Mouse (Mus musculus) forebrain, embryonic 12.5 days (tissue): ENCODE results near the gene Hic1. TPM values are rescaled to one million over a fixed set of nuclear protein-coding genes. Genes with fewer than 3 reads are reported as not detected.

Source experiments
- ATAC-seq: fragments of 200-750 bp; cut with Nextera tagmentation; 2 replicates; pipeline ENCODE4 v1.8.0; 2017; ENCODE audit warnings: moderate TSS enrichment; ENCODE audit not compliant: low FRiP score
- H3K27ac ChIP-seq: fragments of 300-500 bp; sonication (generic); 2 replicates; pipeline ENCODE4 v1.5.1; 2016; ENCODE audit warnings: mild to moderate bottlenecking
- H3K27me3 ChIP-seq: fragments of 300-500 bp; sonication (generic); 2 replicates; pipeline ENCODE4 v1.6.1; 2016; ENCODE audit warnings: mild to moderate bottlenecking
- H3K36me3 ChIP-seq: fragments of 300-500 bp; sonication (generic); replicated peaks from 2 replicates; pipeline ENCODE4 v1.6.1; 2016; ENCODE audit warnings: mild to moderate bottlenecking
- H3K4me1 ChIP-seq: fragments of 300-500 bp; sonication (generic); 2 replicates; pipeline ENCODE4 v1.6.1; 2016
- H3K4me2 ChIP-seq: fragments of 300-500 bp; sonication (generic); 2 replicates; pipeline ENCODE4 v1.6.1; 2016; ENCODE audit warnings: mild to moderate bottlenecking, moderate library complexity
- H3K4me3 ChIP-seq: fragments of 300-500 bp; sonication (generic); replicated peaks from 2 replicates; pipeline ENCODE4 v1.5.1; 2016; ENCODE audit warnings: mild to moderate bottlenecking
- H3K9ac ChIP-seq: fragments of 300-500 bp; sonication (generic); 2 replicates; pipeline ENCODE4 v1.6.1; 2016; ENCODE audit warnings: mild to moderate bottlenecking
- H3K9me3 ChIP-seq: fragments of 300-500 bp; sonication (generic); 2 replicates; pipeline ENCODE4 v1.6.1; 2016
- WGBS: fragments of 180-500 bp; shearing (Covaris S2); methylation state at CpG from one replicate; pipeline ENCODE4 v1.1.7; 2016; 5-methylcytosine and 5-hydroxymethylcytosine counted together
- polyA plus RNA-seq: library from polyadenylated mRNA; unstranded; fragments of >200 nt; fragmentation: Nextera tagmentation; extraction: Ambion mirVana; gene quantifications from 2 replicates; pipeline ENCODE4 v1.2.1, GENCODE M21; 2016

Gene Hic1
- polyA plus RNA-seq, 1 experiment from 2014 or later = 4.4 TPM

DNA sequence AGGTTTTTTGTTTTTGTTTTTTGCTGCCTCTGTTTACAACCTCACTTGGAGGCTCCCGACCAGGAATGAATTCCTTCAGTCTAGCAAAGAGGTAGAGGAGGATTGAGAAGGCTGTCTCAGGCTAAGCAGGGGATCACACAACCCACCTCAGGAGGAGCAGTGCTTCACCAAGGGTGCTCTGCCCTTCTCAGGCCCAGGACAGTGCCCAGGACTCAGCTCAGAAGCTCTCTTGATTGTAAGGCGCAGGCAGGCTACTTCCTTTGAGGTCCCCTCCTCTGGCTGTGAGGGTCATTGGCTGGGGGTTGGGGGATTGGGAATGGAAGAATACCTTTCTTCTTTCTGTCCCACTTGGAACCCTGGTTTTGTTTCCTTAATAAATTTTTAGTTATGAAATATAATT, 5.3 kb downstream of the Hic1 start:
- Histone ChIP-seq H3K27ac (no peak overlapping the region), H3K4me2 (no peak overlapping the region), H3K9ac (no peak overlapping the region), H3K4me3 (no peak overlapping the region), H3K9me3 (no peaks in the 10 kb centered on the region), H3K4me1 (peaks cover 37% of the 10 kb centered on the region), H3K27me3 (peaks cover 64% of the 10 kb centered on the region), H3K36me3 (peaks cover 47% of the 10 kb centered on the region)
- WGBS = 79% methylated on average over 2 of the region's 2 CpGs
- ATAC-seq = no peak

DNA sequence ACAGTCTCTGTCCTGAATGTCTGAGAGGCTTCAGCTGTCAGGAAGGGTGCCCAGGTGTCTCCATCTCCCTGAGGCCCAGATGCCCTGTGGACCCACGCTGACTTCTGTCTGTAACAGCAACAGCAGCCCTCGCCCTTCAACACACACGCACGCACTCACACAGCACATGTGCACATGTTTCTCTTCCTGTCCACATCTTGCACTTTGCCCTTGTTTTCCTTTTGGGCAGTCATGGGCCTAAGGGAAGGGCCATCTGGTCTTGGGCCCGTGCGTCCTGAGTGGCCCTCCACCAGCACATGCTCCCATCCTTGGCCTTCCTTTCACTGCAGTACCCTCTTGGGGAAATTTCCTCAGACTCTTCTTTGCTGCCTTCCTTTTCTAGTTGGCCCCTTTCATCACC, 5.9 kb downstream of the Hic1 start:
- peaks cover 30% of the 10 kb centered on the region for H3K4me1 ChIP-seq
- H3K4me3 ChIP-seq = no peak overlapping the region
- 96% methylated on average over 6 of the region's 6 CpGs for WGBS
- no peak overlapping the region for H3K27ac ChIP-seq
- ATAC-seq = no peak
- H3K9me3 ChIP-seq = no peaks in the 10 kb centered on the region
- no peak overlapping the region for H3K4me2 ChIP-seq
- H3K9ac ChIP-seq = no peak overlapping the region
- peaks cover 48% of the 10 kb centered on the region for H3K36me3 ChIP-seq
- H3K27me3 ChIP-seq = peaks cover 58% of the 10 kb centered on the region

DNA sequence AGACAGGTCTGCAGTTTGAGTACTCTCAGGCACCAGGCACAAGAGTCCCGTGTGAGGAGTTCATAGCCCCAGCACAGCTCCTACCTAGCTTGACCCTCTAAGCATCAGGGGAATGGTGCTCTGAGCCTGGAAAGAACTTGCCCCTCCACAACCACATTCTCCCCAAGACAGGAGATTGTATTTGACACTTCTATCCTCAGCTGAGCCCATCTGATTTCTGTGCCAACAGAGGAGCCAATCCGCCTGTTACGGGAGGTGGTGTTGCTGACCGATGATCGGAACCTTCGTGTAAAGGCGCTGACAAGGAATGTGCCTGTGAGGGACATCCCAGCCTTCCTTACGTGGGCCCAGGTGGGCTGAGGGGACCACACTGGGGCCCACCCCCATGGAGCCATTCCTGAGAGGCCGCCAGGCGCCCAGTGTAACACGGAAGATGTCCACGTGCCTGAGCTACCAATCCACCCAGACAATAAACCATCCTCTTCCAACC, 6.7 kb downstream of the Hic1 start:
- H3K36me3 ChIP-seq = peaks cover 48% of the 10 kb centered on the region
- no peak overlapping the region for H3K4me3 ChIP-seq
- no peak overlapping the region for H3K27ac ChIP-seq
- 92% methylated on average over 12 of the region's 12 CpGs for WGBS
- H3K9me3 ChIP-seq = no peaks in the 10 kb centered on the region
- H3K4me2 ChIP-seq = no peak overlapping the region
- ATAC-seq = no peak
- H3K9ac ChIP-seq = no peak overlapping the region
- H3K4me1 ChIP-seq = peaks cover 23% of the 10 kb centered on the region
- peaks cover 50% of the 10 kb centered on the region for H3K27me3 ChIP-seq

DNA sequence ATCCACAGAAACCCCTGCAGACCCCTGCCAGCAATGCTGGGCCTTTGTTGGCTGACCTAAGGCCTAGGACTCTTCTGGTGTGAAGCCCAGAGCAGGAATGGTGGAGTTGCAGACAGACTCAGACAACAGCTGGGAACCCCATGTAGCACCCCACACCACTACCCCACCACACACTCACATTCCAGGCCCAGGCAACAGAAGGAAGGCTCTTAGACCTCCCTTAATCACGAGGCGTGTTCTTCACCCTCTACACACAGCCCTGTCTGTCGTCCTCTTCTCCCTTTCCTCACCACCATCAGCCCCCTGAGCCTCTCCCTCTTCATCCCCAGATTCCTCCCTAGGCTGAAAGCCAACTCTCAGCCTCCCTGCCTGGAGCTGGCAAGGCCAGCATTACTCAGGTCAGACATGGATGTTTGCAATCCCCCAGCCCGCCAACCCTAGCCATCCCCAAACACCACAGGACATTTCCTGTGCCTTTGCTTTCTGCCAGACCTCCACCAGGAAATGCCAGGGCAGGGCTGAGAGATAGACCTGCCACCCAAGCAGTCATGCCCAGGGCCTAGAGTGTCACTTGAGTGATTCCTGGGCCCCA, 7.8 kb downstream of the Hic1 start:
- ATAC-seq = no peak
- H3K27me3 ChIP-seq = peaks cover 39% of the 10 kb centered on the region
- H3K4me2 ChIP-seq = no peak overlapping the region
- no peak overlapping the region for H3K9ac ChIP-seq
- no peak overlapping the region for H3K4me3 ChIP-seq
- peaks cover 12% of the 10 kb centered on the region for H3K4me1 ChIP-seq
- H3K27ac ChIP-seq = no peak overlapping the region
- WGBS = 89% methylated on average over 4 of the region's 4 CpGs
- H3K9me3 ChIP-seq = no peaks in the 10 kb centered on the region
- H3K36me3 ChIP-seq = peaks cover 53% of the 10 kb centered on the region

DNA sequence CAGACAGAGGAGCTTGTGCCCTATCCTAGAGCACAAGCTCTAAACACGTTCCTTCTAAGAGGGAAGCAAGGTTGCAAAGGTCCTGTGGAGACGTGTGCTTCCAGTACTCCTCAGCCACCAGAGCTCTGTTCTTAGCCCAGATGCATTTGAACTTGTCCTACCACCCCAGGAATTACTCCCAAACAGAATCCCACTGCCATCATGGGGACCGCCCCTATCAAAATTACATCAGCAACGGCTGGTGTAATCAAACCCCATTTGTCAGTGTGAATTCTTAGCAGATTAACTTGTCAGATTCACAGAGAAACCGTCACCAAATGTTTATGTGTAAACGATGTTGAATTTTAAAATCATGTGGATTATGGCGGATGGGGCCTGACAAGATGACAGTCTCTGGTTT, 8.4 kb downstream of the Hic1 start:
- H3K36me3 ChIP-seq = peaks cover 53% of the 10 kb centered on the region
- no peak overlapping the region for H3K4me3 ChIP-seq
- H3K9ac ChIP-seq = no peak overlapping the region
- no peak overlapping the region for H3K4me2 ChIP-seq
- H3K27ac ChIP-seq = no peak overlapping the region
- WGBS = 89% methylated on average over 7 of the region's 7 CpGs
- peaks cover 7% of the 10 kb centered on the region for H3K4me1 ChIP-seq
- H3K9me3 ChIP-seq = no peaks in the 10 kb centered on the region
- peaks cover 33% of the 10 kb centered on the region for H3K27me3 ChIP-seq
- ATAC-seq = no peak

DNA sequence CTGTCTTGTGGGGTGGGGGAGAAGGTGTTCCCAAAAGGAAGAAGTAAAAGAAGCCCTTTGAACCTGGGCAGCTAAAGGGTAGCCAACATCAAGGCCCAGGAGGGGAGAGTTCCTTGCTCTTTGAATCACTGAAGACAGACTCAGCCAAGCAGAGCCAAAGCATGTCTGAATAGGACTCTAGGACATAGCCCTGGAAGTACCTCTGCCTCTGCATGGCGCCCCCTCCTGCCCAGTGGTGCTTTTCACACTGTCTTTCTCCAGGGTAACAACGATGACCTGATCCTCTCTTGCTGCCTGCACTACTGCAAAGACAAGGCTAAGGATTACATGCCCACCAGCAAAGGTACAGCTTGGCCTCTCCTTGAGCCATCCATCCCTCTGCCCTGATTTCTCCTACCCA, 9.8 kb downstream of the Hic1 start:
- no peak overlapping the region for H3K4me2 ChIP-seq
- H3K4me1 ChIP-seq = no peaks in the 10 kb centered on the region
- H3K36me3 ChIP-seq = peaks cover 53% of the 10 kb centered on the region
- no peak overlapping the region for H3K27ac ChIP-seq
- H3K9ac ChIP-seq = no peak overlapping the region
- peaks cover 19% of the 10 kb centered on the region for H3K27me3 ChIP-seq
- no peak overlapping the region for H3K4me3 ChIP-seq
- ATAC-seq = no peak
- WGBS = 60% methylated on average over 2 of the region's 2 CpGs
- no peaks in the 10 kb centered on the region for H3K9me3 ChIP-seq

DNA sequence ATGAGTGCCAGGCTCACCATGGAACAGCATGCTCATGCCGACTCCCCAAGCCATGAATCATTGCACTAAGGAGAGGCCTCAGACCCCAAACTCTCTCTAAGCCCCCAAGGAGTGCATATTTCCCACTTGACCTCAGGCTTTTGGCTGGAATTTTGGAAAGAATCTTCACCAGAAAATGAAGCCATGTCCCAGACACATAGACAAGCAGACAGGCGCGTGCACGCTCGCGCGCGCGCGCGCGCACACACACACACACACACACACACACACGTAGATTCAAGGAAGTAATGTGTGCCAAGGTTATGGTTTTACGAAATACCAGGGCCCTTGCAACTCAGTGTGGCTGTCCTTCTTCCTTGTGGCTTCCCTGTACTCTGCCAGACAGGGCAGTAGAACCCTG, 10.9 kb downstream of the Hic1 start:
- no peak overlapping the region for H3K4me2 ChIP-seq
- H3K9ac ChIP-seq = no peak overlapping the region
- no peaks in the 10 kb centered on the region for H3K9me3 ChIP-seq
- H3K27ac ChIP-seq = no peak overlapping the region
- H3K36me3 ChIP-seq = peaks cover 51% of the 10 kb centered on the region
- peaks cover 8% of the 10 kb centered on the region for H3K27me3 ChIP-seq
- ATAC-seq = no peak
- H3K4me3 ChIP-seq = no peak overlapping the region
- 93% methylated on average over 14 of the region's 14 CpGs for WGBS
- H3K4me1 ChIP-seq = no peaks in the 10 kb centered on the region

DNA sequence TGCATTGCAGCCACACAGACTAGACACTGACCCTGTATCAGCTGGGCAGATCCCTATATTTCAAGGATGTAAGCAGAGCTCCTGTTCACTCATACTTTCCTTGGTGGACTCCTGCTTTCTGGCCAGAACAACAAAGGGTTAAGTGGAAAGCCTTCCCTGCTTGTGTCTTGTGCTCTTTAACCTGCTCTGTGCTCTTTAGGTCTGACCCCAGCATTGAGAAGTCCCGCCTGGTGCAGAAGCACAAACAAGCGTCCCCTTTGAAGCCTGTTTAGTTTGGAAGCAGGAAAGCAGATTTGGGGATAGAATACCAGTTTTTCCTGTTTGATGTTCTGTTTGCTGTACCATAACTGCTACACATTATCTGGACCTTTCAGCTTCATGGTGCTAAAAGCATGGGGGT, 11.4 kb downstream of the Hic1 start:
- Histone ChIP-seq H3K27me3 (peaks cover 3% of the 10 kb centered on the region), H3K36me3 (peaks cover 46% of the 10 kb centered on the region), H3K27ac (no peak overlapping the region), H3K4me3 (no peak overlapping the region), H3K9me3 (no peaks in the 10 kb centered on the region), H3K4me1 (no peaks in the 10 kb centered on the region), H3K4me2 (no peak overlapping the region), H3K9ac (no peak overlapping the region)
- WGBS = 53% methylated on average over 2 of the region's 2 CpGs
- no peak for ATAC-seq

DNA sequence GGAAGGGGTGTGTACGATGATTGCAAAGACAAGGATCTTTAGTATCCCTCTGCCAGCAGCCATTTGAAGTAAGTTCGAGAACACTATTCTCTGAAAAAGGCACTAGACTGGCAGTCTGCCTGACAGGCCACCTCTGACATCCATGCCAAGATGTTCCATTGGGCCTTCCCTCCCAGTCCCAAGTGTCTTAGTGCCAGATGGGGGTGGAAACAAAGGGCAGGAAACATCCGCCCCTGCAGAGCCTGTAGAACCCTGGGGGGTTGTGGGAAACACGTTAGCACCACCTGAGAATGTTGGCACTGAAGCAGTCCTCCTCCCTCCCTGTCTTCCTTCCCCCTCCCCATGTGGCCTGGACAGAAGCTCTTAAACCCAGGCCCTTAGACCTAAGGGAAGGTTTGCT, 12.3 kb downstream of the Hic1 start:
- Histone ChIP-seq H3K9ac (no peak overlapping the region), H3K27me3 (no peaks in the 10 kb centered on the region), H3K27ac (no peak overlapping the region), H3K4me3 (no peak overlapping the region), H3K4me1 (no peaks in the 10 kb centered on the region), H3K9me3 (no peaks in the 10 kb centered on the region), H3K4me2 (no peak overlapping the region), H3K36me3 (peaks cover 39% of the 10 kb centered on the region)
- WGBS = 68% methylated on average over 4 of the region's 4 CpGs
- ATAC-seq = no peak

DNA sequence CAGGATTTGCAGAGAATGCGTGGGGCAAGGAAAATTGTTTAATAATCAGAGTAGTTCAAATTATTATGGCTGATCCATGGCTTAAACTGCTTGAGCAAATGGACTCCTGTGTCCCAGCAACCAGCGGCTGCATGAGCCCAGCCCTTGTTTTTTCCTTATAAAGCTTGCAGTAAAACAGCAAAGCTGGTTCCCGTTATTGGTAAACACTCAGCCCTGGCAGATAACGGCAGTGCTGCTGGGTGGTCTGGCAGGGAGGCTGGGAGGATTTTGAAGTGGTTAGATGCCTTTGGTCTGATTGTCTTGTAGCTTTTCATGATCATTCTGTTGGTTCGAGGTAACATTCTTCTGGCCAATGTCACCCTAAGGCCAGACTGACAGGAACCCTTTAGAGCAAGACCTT, 12.9 kb downstream of the Hic1 start:
- peaks cover 33% of the 10 kb centered on the region for H3K36me3 ChIP-seq

DNA sequence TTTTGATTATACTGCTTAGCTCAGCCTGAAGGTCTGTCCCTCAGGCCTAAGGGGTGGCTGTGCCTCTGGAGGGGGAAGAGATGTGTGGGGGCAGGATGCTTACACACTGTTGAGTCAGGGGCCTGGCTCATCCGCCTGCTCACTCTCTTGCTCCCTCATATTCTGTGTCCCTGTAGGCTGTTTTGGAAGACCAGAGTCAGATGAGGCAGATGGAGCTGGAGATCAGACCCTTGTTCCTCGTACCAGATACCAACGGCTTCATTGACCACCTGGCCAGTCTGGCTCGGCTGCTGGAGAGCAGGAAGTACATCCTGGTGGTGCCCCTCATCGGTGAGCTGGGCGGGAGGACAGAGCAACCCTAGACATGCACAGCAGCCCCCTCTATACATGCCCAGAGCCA, 13.3 kb downstream of the Hic1 start:
- 85% methylated on average over 6 of the region's 6 CpGs for WGBS
- no peak overlapping the region for H3K27ac ChIP-seq
- H3K4me1 ChIP-seq = no peaks in the 10 kb centered on the region
- H3K9me3 ChIP-seq = no peaks in the 10 kb centered on the region
- H3K9ac ChIP-seq = no peak overlapping the region
- ATAC-seq = no peak
- H3K27me3 ChIP-seq = no peaks in the 10 kb centered on the region
- H3K36me3 ChIP-seq = peaks cover 29% of the 10 kb centered on the region
- no peak overlapping the region for H3K4me3 ChIP-seq
- no peak overlapping the region for H3K4me2 ChIP-seq

More for the DNA sequence above, 12.9 kb downstream of the Hic1 start:
- Histone ChIP-seq H3K4me2 (no peak overlapping the region), H3K4me1 (no peaks in the 10 kb centered on the region), H3K27ac (no peak overlapping the region), H3K4me3 (no peak overlapping the region), H3K9ac (no peak overlapping the region), H3K27me3 (no peaks in the 10 kb centered on the region), H3K9me3 (no peaks in the 10 kb centered on the region)
- no peak for ATAC-seq
- 79% methylated on average over 5 of the region's 5 CpGs for WGBS

DNA sequence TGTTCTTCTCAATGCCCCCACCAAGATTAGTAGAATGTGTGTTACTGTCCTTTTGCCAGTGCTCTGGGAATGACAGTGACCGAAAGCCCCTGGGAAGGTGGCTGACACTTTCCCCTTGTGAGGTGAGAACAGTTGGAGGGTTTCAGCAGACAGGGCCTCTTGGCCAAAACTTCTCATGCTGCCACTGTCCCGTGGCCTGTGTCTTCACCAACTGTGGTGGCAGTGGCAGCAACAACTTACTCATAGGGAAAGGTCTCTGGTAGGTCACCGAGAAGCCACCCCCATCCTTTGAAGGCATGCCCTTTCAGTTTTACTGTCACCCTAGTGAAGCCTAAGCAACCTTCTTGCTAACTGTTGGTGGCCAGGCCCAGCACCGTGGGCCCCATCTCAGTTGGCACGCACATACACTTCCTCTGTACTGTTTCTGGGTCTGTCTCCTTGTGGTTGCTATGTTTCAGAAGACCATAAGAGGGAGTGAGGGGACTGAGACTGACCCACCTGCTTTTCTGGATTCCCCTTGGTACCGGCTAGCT, 15.2 kb downstream of the Hic1 start:
- no peak overlapping the region for H3K9ac ChIP-seq
- no peak for ATAC-seq
- H3K27ac ChIP-seq = no peak overlapping the region
- no peaks in the 10 kb centered on the region for H3K27me3 ChIP-seq
- 80% methylated on average over 6 of the region's 6 CpGs for WGBS
- H3K36me3 ChIP-seq = peaks cover 22% of the 10 kb centered on the region
- no peak overlapping the region for H3K4me2 ChIP-seq
- H3K4me1 ChIP-seq = no peaks in the 10 kb centered on the region
- H3K9me3 ChIP-seq = no peaks in the 10 kb centered on the region
- H3K4me3 ChIP-seq = no peak overlapping the region
